Mouse (Mus musculus) ovary, adult 18-20 months (tissue): ENCODE data around the gene Slc25a17.

Source experiments
- DNase-seq: peaks from one replicate; pipeline ENCODE4 v3.0.0; 2022; ENCODE audit warnings: low spot score, mixed read lengths

The Slc25a17 gene

DNA sequence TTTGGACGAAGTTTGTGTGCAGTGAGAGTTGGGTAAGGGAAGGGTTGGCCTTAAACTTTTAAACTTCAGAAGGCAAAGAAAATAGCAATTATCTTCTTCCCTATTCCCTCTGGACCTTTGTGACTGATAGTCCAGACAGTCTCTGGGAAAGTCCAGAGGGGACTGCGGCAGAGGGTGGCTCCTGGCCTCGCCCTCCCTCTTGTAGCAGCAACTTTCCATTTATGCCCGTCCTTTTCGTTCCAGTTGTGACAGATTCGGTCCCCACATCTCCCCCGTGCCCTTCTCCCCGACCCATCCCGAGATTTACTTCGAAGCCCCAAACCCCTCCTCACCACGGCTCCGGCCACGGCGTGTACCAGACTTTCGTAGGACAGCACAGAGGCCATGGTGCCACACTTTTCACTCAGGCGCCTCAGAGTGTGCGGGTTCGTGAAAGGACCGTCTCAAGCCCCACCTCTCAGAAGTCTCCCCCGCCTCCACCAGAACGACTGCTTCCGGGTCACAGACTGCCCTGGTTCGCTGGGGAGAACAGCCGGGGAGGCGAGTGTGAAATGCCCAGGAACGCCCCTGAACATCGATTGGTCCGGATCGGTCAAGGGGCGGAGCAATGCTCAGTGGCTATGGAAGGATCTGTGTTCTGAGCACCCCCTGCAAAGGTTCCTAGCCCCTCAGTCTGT lies at the start of gene Slc25a17:
Gene Slc25a17 (minus strand): TSS at position 468 of the 677 bp plus-strand sequence.
- peak; percentile 94 for DNase-seq

DNA sequence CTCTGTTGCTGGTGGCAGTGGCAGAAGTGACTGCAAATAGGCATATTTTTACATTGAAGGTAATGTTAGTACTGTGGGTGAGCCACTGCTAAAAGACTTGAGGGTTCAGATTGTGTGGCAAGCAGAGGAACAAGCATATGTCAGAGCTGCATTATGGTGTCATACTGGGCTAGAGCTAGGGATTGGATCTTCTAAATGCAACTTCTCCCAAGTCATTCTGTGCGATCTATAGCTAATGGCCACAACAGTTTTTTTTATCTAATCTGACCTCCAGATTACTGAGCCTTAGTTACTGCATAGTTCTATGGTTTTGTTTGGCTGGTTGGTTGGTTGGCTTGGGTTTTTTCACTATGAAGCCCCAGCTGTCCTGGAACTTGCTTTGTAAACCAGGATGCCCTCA lies 47.6 kb upstream of the Slc25a17 start, which contains the start of gene Dnajb7:
Gene Dnajb7 (minus strand): TSS at position 101 of the 400 bp plus-strand sequence.
- no peak for DNase-seq

DNA sequence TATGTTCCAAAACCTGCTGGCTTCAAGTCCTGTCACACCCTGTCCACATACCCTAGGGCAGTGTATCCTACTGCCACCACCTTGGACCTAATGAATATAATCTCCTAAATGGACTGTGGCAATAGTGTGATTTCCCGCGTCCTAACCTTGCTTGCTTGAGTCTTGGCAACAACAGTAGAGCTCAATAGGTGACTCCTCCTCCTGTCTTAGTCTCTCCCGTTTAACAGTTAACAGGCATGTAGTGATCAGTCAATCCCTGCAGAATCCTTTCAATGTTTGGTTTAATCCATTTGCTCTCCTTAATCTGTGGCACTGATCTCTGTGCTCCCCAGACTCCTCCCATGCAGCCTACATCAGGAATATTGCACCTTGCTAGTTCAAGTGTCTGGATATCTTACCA lies 44.4 kb upstream of the Slc25a17 start:
- DNase-seq: no peak

DNA sequence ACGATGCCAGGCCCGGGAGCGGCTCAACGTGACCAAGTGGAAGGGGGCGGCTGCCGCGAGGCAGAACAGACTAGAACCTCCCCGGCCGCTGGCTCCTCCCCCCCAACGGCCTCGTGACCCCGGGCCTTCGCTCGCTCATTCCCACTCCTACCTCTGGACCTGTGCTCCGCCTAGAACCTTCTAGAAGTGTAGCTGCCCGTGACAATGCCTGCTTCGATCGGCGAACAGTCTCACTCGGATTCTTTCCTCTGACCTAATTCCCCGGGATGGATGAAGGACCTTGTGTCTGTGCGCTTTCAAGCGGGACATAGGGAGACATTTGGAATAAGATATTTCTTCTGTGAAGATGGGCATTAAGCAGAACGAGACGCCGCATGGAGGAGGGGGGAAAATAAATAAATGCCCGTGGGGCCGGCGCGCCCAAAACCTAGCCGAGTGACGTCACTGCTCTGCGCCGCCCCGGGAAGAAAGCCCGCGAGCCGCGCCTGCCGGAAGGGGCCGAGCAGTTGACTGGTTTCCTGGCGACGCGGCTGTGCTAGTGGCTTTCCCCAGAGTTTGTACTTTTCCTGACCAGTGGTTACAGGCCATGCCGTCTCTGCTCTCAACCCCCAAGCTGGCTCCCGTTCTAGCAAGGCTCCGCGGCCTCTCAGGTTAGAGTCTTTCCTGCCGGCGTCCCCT lies 39.2 kb upstream of the Slc25a17 start, which contains the start of the genes St13 and Xpnpep3:
Gene St13 (minus strand): TSS at position 440 of the 678 bp plus-strand sequence.
Gene Xpnpep3 (plus strand): TSS at position 501 of the 678 bp plus-strand sequence.
- DNase-seq: peak; percentile 95

DNA sequence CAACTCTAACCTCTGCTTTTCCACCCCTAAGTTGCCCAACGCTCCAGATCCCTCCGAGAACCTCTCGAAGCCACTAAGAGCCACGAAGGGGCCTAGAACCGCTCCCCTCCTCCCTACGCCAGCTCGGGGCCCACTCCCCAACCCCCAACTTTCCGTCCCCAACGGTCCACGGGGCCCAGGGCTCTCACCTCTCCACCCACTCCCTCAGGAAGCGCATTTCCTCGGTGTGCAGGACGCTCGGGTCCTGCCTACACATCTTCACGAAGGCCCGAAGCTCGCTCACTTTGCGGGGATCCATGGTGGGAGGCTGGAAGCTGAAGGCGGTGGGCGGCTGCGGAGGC lies 38.7 kb upstream of the Slc25a17 start:
- DNase-seq: no peak

DNA sequence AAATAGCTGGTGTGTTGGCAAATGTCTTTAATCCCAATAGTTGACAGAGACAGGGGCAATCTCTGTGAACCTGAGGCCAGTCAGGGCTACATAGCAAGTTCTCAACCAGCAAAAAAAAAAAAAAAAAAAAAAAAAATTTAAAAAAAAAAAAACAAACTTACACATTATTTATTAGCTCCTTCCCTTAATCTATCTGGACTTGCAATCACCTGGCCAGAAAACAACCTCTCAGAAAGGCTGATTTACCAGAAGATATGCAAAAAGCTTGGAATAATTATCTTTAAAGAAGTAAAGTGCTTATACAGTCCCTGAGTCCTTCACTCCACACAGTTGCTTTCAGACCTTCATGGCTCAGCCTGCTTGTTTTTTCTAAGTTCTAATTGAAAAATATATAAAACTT lies 37.6 kb upstream of the Slc25a17 start:
- no peak for DNase-seq

DNA sequence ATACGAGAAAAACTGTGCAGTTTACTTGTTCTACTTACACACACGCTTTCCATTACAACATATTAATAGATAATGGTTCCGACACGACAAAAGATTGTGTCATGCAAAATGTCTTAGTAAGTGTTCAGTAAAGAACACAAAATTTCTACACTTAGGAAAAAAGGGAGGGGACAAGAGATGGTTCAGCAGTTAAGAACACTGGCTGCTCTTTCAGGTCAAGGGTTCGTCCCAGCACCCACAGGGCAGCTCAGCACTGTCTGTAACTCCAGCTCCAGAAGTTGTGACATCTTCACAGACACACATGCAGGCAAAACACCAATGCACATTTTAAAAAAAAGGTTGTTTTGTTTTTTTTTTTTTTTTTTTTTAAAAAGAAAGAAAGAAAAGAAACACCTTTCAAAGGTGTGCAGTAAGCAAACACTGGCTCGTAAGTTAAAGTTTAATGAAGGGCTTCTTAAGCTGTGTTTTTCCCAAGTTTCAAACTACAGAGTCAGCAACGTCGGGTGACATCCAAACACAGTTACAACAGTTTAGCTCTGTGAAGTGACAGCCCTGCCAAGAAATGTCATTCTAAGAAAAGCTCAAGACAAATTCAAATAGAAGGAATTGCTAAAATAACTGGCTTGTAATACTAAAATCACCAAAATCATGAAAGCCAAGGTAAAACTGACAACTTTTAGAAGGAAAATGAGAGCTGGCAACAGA lies 33.8 kb upstream of the Slc25a17 start:
- DNase-seq: no peak

DNA sequence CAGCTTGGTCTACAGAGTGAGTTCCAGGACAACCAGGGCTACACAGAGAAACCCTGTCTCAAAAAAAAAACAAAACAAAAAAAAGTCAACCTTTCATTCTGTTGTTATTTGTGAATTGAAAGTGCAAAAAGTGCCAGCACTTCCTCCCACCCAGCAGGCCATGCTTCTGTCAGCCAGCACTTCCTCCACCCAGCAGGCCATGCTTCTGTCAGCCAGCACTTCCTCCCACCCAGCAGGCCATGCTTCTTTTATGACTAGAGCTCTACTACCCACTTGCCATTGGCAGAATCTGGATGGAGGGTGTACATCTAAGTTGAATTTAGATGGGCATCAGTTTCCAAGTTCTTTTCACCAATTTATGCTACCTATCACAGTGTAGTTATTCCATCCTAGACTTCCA lies 32.4 kb upstream of the Slc25a17 start:
- no peak for DNase-seq

DNA sequence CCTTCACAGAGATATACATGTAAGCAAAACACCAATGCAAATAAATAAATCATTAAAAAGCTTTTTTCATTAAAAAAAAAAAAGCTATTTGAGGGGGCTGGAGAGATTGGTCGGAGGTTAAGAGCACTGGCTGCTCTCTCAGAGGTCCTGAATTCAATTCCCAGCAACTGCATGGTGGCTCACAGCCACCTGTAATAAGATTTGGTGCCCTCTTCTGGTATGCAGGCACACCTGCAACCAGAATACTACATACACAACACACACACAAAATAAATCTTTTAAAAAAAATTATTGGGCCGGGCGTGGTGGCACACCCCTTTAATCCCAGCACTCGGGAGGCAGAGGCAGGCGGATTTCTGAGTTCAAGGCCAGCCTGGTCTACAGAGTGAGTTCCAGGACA lies 25.7 kb upstream of the Slc25a17 start:
- DNase-seq: no peak

DNA sequence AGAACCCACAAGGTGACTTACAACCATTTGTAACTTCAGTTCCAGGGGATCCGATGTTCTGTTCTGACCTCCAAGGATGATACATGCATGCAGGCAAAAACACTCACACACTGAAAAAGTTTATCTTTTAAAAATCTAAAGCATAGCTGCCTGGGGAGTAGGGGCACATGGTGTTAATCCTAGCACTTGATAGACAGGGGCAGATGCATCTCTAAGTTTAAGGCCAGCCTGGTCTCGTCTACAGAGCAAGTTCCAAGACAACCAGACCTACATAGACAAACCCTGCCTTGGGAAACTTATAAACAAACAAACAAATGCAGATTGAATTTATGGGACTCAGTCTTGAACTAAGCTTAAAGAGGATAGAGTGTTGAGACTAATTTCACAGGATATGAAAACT lies 18.2 kb upstream of the Slc25a17 start:
- DNase-seq: no peak

DNA sequence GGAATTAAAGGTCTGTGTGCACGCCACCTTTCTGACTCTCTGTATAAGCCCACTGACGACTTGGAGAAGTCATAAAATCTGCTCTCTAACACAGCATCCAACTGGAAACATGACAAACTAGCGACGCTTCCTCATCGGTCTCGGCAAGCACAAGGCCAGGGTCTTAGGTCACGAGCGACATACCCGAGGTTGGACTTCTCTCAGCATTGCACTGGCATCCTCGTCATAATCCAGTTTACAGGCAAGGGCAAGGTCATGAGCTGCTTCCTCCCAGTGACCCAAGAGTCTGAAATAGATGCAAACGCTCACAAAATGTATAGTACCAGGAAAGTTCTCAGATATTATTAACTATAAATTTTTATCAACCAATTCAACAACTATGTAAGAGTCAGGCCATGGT lies 14.0 kb upstream of the Slc25a17 start:
- no peak for DNase-seq

DNA sequence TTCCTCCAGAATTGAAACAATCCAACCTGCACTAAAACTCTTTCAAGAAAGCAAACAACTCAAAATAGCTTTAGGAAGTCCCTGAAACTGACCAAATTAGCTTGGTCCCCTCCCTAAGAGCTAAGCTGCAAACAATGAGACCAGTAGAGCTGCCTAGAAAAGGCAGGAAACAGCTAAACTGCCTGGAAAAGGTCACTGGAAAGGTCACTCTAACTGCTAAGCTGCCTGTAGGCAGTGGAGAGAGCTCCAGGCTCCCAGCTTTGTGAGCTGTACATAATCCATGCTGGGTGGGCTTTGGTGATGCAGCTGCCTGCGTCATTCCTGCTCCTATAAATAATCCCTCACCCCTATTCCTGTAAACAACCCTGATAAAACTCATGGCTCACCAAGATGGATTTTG lies 9.7 kb upstream of the Slc25a17 start:
- no peak for DNase-seq

DNA sequence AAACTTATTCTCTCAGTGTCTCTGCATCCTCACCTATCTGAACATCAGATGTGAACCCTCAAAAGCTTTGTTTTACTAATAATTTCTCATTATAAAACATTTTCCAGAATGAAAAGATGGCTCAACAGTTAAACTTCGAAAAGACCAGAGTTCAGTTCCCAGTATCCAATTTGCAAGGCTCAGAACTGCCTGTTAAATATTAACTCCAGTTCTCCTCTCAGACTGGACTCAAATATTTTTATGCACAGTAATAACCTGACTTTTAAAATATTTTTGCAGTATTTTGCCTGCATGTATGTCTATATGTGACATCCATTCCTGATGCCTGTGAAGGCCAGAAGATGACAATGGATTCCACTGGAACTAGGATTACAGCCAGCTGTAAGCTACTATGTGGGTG lies 8.0 kb upstream of the Slc25a17 start:
- DNase-seq: no peak

DNA sequence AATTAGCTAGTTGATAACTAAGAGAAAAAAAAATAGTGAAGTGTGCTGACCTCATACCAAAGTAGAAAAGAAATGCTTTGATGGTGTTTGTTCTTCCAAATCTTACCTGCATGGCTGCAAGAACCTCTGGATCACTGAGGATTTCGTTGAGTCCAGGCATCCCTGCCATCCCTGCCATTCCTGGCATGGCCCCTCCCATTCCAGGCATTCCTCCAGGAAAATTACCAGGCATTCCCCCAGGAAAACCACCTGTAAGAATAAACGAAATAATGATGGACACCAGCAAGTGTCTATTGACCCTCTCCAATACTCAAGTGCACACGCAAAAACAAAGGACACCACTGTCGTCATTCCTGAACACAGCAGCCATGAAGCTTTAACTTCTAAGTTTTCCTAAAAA lies 5.6 kb upstream of the Slc25a17 start:
- DNase-seq: no peak

DNA sequence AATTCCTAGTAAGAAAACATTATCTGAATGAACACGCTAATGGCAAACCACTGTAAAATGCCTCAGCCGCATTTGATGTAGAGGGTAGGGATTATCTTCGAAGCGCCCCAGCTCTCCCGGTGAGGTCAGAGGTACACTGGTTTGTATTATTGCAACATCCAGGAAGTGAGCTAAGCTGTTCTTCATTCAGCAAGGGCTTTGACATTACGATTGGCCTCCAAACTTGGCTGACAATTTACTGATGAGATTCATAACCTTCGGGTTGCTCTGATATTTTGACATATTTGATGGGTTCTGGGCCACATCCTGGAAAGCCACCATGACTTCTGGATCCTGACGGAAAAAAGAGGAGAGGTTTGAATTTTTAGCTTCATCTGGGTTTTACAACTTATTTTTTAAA lies 4.6 kb upstream of the Slc25a17 start:
- no peak for DNase-seq

DNA sequence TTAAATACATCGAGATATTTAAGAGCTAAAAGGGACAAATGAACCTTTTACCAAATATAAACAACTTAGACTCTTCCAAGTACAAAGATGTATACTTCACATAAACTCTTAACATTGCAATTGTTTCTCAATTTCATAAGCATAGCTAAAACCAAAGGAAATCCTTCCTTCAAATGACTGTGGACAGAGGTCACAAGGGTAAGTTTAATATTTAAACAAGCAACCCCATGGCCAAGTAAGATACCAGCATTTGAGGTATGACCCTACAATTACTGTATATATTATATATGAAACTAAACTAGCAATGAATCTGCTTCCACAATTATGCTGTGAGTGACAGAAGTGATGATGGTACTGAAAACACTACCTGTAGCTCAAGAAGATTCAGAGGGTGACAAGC lies 3.7 kb upstream of the Slc25a17 start:
- no peak for DNase-seq

DNA sequence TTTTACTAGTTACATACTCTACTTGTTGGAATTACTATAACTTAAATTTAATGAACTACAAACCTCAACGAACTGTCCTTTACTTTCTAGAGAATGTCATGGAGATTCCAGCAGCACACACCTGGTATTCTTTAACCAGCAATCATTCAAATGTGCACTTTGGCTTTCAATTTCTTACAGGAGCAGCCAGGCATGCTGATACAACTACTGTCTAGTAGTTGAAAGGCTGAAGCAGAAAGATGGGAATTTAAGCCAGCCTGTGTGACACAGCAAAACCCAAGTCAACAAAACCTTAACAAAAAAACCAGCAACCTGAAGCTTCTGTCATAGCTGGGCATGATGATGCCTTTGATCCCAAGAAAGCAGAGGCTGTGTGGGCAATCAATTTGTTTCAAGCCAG lies 1.9 kb upstream of the Slc25a17 start:
- DNase-seq: no peak

DNA sequence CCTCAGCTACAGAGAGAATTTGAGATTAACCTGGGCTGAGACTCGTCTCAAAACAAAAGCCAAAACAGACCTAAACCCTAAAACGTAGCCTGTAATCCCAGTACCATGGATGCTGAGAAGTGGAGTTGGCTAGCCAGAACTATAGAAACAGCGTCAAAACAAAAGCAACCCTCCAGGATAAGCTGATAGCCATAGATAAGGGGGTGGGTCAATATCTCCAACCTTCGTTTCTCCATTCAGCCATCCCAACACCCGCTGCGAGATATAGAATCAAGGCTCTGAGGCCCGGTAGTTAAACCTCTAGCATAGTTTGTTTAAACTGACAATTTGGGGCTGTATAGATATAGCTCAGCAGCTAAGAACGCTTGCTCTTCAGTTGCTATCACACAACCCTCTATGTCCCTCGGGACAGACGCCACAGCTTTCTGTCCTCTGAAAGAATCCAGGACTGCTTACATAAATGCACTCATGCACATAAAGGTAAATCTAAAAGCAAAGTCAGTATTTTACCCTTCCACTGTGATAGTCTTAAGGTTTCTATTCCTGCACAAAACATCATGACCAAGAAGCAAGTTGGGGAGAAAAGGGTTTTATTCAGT lies 904 bp upstream of the Slc25a17 start:
- no peak for DNase-seq

DNA sequence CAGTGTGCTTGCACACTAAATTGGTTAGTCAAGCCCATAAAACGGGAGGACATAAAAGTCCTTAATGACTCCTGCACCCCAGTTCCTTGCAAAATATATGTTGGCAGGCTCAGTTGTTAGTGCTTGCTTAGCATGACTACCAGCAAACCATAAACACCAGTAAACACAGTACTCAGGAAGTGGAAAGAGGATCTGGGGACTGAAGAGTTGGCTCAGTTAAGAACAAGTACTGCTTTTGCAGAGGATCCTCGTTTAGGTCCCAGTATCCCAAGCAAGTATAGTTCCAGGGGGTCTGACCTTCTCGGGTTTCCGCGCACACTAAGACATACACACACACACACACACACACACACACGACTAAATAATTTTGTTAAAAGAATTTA lies 401 bp upstream of the Slc25a17 start:
- no peak for DNase-seq

DNA sequence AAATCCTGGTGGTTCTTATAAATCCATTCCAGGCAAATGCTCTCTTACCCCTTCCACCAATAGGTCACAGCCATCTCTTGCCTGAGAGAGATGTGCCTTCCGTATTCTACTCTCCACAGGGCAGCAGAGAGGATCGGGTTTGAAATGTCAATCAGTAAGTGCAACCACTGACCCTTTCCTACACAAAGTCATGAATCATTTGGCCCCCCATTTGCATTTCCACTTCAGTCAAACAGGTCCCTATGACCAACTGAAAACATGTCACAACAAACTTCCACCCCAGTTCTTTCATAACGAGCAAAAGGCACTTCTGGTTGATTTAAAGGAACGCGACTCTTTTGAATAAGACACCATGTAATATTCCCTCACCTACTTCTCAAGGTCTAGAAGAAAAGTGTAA lies 1.2 kb downstream of the Slc25a17 start:
- DNase-seq: no peak

DNA sequence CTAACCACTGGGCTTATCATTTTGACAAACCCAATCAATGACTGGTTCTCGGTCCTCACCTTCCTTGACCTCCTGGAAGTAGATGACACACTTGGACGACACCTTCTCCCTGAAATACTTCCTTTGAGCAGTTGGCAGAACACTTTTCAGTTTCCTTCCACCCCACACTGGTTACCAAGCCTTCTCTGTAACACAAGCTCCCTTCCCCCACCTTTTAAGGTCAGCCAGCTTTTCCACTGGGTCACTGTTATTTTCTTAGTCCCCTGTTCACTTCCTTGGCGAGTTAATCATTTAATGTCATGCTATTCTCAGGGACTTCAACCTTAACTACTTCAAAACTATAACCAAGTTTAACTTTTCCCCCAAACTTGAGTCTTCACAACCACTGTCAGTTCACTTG lies 1.7 kb downstream of the Slc25a17 start:
- no peak for DNase-seq

DNA sequence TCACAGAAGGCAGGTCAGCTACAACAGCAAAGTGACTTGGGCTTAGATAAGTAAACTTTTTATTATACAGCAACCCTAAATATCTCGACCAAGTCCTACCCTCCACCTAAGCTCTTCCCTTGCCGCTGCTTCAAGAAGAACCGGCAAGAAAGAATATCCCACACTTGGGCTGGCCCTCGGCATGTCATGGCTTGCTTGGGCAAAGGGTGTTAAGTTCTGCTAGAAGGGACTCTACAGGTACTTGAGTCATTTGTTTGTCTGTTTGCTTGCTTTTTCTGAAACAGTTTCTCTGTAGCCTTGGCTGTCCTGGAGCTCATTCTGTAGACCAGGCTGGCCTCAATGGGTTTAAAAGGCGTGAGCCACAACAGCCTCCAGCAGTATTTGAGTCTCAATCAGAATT lies 3.7 kb downstream of the Slc25a17 start:
- no peak for DNase-seq
